Mouse (Mus musculus) midbrain, embryonic 15.5 days (tissue): ENCODE data around the gene Pzp. TPM values are rescaled to one million over a fixed set of nuclear protein-coding genes. Genes with fewer than 3 reads are reported as not detected.

ENCODE experiments used
- ATAC-seq: fragments of 200-750 bp; cut with Nextera tagmentation; replicated peaks from 2 replicates; pipeline ENCODE4 v1.8.0; 2017; ENCODE audit warnings: moderate TSS enrichment
- H3K27ac ChIP-seq: fragments of 300-500 bp; sonication (generic); 2 replicates; pipeline ENCODE4 v1.5.1; 2015; ENCODE audit warnings: mild to moderate bottlenecking, inconsistent platforms
- H3K27me3 ChIP-seq: fragments of 300-500 bp; sonication (generic); replicated peaks from 2 replicates; pipeline ENCODE4 v1.6.1; 2015; ENCODE audit warnings: inconsistent platforms
- H3K36me3 ChIP-seq: fragments of 300-500 bp; sonication (generic); replicated peaks from 2 replicates; pipeline ENCODE4 v1.6.1; 2015; ENCODE audit warnings: inconsistent platforms
- H3K4me1 ChIP-seq: fragments of 300-500 bp; sonication (generic); 2 replicates; pipeline ENCODE4 v1.6.1; 2015; ENCODE audit warnings: inconsistent platforms
- H3K4me2 ChIP-seq: fragments of 300-500 bp; sonication (generic); 2 replicates; pipeline ENCODE4 v1.6.1; 2015; ENCODE audit warnings: inconsistent platforms, mild to moderate bottlenecking, moderate library complexity
- H3K4me3 ChIP-seq: fragments of 300-500 bp; sonication (generic); 2 replicates; pipeline ENCODE4 v1.5.1; 2015; ENCODE audit warnings: mild to moderate bottlenecking, inconsistent platforms
- H3K9ac ChIP-seq: fragments of 300-500 bp; sonication (generic); 2 replicates; pipeline ENCODE4 v1.6.1; 2015; ENCODE audit warnings: mild to moderate bottlenecking, inconsistent platforms
- H3K9me3 ChIP-seq: fragments of 300-500 bp; sonication (generic); 2 replicates; pipeline ENCODE4 v1.6.1; 2016; ENCODE audit warnings: inconsistent platforms
- WGBS: fragments of 180-500 bp; shearing (Covaris S2); methylation state at CpG from one replicate; pipeline ENCODE4 v1.1.7; 2015; ENCODE audit warnings: mixed read lengths; 5-methylcytosine and 5-hydroxymethylcytosine counted together
- polyA plus RNA-seq: library from polyadenylated mRNA; unstranded; fragments of >200 nt; fragmentation: Nextera tagmentation; extraction: Ambion mirVana; gene quantifications from 2 replicates; pipeline ENCODE4 v1.2.1, GENCODE M21; 2015

Pzp gene
- polyA plus RNA-seq, 1 experiment from 2014 or later, result not detected

DNA sequence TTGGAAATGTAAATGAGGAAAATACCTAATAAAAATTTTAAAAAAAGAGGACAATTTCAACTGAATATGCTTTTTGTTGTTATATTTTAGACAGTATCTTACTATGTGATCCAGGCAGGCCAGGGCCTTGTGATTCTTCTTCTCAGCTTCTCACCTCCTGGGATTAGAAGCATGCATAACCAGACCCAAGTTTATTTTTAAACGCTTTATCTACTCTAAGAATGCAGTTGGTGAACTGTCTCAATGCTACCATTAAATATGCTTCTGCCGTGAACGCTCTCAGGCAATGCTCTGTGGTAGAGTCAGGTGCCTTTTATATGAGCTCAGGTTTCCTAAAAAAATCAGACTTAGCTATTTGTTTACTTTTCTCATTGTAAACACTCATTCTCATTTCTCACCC is 3.2 kb downstream of the Pzp start:
- Histone ChIP-seq H3K9me3 (no peaks in the 10 kb centered on the region), H3K27ac (no peak overlapping the region), H3K27me3 (no peaks in the 10 kb centered on the region), H3K9ac (no peak overlapping the region), H3K36me3 (no peaks in the 10 kb centered on the region), H3K4me3 (no peak overlapping the region), H3K4me1 (no peaks in the 10 kb centered on the region), H3K4me2 (no peak overlapping the region)
- 91% methylated on average over 3 of the region's 3 CpGs for WGBS
- no peak for ATAC-seq

DNA sequence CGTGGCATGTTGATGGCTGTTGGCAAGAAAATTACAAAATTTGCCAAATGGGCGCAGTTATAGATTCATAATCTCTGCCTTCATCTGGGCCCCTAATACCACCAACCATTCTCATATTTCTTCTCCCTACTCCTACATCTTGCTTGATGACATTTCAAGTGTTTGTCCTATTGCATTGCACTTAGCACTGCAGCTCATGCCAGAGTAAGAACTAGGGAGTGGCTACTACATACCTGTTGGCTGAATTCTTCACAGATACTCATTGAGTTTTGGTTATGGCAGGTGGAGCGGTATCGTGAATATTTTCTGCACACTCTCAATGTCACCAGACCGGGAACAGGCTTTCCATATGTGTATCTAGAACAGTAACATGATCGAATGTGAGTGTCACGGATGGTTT is 7.4 kb downstream of the Pzp start:
- no peak overlapping the region for H3K4me3 ChIP-seq
- no peaks in the 10 kb centered on the region for H3K36me3 ChIP-seq
- no peak overlapping the region for H3K4me2 ChIP-seq
- no peak for ATAC-seq
- WGBS, result 91% methylated on average over 7 of the region's 7 CpGs
- H3K9me3 ChIP-seq, result no peaks in the 10 kb centered on the region
- no peak overlapping the region for H3K9ac ChIP-seq
- H3K4me1 ChIP-seq, result no peaks in the 10 kb centered on the region
- H3K27me3 ChIP-seq, result no peaks in the 10 kb centered on the region
- no peak overlapping the region for H3K27ac ChIP-seq

DNA sequence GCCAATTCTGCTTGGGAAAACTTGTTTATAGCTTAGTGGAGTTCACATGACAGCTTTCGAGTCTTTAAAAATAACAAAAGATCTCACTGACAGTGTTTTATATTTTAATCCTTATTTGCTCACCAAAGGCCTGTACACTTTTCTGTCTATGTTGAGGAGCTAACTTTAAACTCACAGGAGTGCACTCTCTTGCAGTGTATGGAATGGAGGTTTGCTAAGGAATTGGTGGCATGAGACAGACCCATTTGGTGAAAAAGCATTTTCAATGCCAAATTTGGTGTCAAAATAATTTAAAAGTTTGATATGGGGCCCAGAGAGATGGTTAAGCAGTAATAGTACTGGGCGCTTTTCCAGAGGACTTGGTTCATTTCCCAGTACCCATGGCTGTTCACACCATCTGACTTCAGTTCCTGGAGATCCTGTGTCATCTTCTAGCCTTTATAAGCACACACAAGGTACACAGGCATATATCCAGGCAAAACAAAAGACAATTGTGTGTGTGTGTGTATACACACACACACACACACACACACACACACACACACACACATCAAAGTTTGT is 20.8 kb downstream of the Pzp start:
- H3K4me1 ChIP-seq, result no peaks in the 10 kb centered on the region
- H3K4me3 ChIP-seq, result no peak overlapping the region
- H3K9me3 ChIP-seq, result no peaks in the 10 kb centered on the region
- H3K4me2 ChIP-seq, result no peak overlapping the region
- ATAC-seq, result no peak
- H3K27ac ChIP-seq, result no peak overlapping the region
- no peaks in the 10 kb centered on the region for H3K36me3 ChIP-seq
- no peak overlapping the region for H3K9ac ChIP-seq
- no peaks in the 10 kb centered on the region for H3K27me3 ChIP-seq
- 84% methylated on average over 2 of the region's 2 CpGs for WGBS

DNA sequence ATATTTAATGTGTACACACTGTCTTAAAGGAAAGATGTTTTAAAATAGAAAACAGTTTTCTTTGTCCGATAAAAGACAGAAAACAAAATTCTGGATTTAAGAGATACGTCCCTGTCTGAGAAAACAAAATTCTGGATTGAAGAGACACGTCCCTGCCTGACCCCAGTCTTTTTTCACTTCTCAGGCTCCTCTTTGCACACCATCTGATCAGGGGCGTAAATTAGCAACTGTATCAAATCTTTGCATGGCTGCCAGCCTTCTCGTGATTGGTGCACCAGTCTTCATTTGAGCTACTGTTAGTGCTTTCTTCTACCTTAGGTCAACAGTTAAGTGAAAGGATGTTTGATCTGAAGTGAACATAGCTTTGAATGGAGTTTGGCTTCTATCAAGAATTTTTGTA is 21.8 kb downstream of the Pzp start:
- H3K4me2 ChIP-seq, result no peak overlapping the region
- H3K27ac ChIP-seq, result no peak overlapping the region
- H3K36me3 ChIP-seq, result no peaks in the 10 kb centered on the region
- no peaks in the 10 kb centered on the region for H3K27me3 ChIP-seq
- H3K9ac ChIP-seq, result no peak overlapping the region
- no peak overlapping the region for H3K4me3 ChIP-seq
- WGBS, result 78% methylated on average over 5 of the region's 5 CpGs
- ATAC-seq, result no peak
- H3K4me1 ChIP-seq, result no peaks in the 10 kb centered on the region
- H3K9me3 ChIP-seq, result no peaks in the 10 kb centered on the region

DNA sequence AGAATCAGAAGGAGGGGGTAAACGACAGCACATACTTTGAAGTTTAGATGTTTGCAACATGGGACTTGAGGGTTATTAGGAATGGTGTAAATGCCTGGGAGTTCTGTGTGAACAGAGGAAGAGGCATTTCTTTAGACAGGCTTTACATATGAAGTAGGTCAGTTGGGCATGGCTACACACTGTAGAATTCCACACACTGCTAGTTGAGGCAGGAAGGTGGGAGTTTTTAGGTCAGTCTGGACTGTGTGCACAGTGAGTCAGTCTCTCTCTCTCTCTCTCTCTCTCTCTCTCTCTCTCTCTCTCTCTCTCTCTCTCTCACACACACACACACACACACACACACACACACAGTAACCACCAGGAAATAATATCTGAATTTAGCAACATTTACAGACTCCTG is 31.2 kb downstream of the Pzp start:
- H3K27ac ChIP-seq, result no peak overlapping the region
- H3K9ac ChIP-seq, result no peak overlapping the region
- no peak overlapping the region for H3K4me2 ChIP-seq
- ATAC-seq, result no peak
- no peak overlapping the region for H3K4me3 ChIP-seq
- H3K4me1 ChIP-seq, result no peaks in the 10 kb centered on the region
- H3K36me3 ChIP-seq, result no peaks in the 10 kb centered on the region
- WGBS, result 87% methylated on average over 1 of the region's 1 CpGs
- H3K27me3 ChIP-seq, result no peaks in the 10 kb centered on the region
- no peaks in the 10 kb centered on the region for H3K9me3 ChIP-seq

DNA sequence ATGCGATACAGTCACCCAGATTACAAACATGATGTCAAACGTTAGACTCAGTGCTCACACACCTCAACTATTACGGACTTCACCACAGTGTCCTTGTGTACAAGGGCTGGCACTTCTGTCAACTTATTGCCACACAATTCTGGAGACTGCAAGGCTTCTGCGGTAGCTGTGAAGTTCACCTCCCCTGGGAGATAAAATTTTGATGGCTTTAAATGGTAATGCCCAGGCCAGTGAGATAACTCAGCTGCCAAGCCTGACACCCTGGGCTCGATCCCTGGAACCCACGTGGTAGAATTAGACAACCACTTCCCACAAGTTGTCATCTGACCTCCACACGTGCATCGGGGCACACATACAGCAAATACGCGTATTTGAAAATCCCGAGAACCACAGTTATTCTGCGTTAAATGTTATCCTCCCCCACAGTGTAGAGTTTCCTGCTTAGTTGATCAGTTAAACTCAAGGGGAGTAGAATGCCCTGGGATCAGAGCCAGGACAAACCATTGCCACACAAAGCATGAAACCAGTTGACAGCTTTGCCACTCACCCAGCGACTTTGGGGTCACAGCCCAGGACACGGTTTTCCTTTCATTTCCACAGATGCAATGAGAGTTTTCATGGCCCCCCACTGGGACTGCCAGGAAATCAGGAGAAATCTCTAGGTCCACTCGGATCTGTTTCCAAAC is 31.7 kb downstream of the Pzp start:
- WGBS, result 74% methylated on average over 15 of the region's 15 CpGs
- no peak for ATAC-seq
- no peaks in the 10 kb centered on the region for H3K9me3 ChIP-seq
- no peak overlapping the region for H3K27ac ChIP-seq
- H3K27me3 ChIP-seq, result no peaks in the 10 kb centered on the region
- H3K4me1 ChIP-seq, result no peaks in the 10 kb centered on the region
- no peaks in the 10 kb centered on the region for H3K36me3 ChIP-seq
- no peak overlapping the region for H3K4me2 ChIP-seq
- H3K9ac ChIP-seq, result no peak overlapping the region
- H3K4me3 ChIP-seq, result no peak overlapping the region

DNA sequence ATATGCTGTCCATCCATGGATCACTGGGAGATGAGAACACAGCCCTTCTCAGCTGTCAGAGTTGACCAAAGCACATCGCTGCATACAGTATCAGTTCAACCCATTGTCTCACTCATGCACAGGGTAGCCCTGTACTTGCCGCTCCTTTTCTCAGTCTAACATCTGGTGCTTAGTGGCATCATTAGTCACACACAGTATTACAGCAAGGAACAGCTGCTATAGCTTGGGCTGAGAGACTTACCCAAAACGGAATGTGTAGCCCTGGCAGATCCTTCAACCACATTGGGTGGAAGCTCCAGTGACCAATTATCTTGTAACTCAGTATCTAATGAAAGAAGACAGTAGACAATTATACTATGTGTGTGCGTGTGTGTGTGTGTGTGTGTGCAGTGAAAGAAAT is 34.6 kb downstream of the Pzp start:
- no peak overlapping the region for H3K9ac ChIP-seq
- no peak for ATAC-seq
- H3K27ac ChIP-seq, result no peak overlapping the region
- H3K4me3 ChIP-seq, result no peak overlapping the region
- WGBS, result 82% methylated on average over 4 of the region's 4 CpGs
- H3K4me1 ChIP-seq, result no peaks in the 10 kb centered on the region
- no peak overlapping the region for H3K4me2 ChIP-seq
- H3K36me3 ChIP-seq, result no peaks in the 10 kb centered on the region
- H3K27me3 ChIP-seq, result no peaks in the 10 kb centered on the region
- no peaks in the 10 kb centered on the region for H3K9me3 ChIP-seq

DNA sequence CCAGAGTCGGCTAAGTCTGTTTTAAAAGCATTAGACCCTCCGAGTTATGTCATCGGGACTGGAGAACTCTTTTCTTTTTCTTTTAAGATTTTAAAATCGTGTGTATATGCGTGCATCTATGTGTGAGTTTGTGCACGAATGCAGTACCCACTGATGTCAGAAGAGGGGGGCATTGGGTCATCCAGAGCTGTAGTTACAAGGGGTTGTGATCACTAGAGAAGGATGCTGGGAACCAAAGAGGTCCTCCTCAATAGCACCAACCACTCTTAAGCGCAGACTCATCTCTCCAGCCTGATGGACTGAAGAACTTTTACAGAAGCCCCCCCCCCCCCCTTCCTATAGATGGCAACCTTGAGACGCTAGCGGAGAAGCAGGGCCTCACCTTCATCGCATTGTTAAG is 36.4 kb downstream of the Pzp start:
- Histone ChIP-seq H3K36me3 (no peaks in the 10 kb centered on the region), H3K27ac (no peak overlapping the region), H3K4me2 (no peak overlapping the region), H3K9ac (no peak overlapping the region), H3K4me3 (no peak overlapping the region), H3K9me3 (no peaks in the 10 kb centered on the region), H3K27me3 (no peaks in the 10 kb centered on the region), H3K4me1 (no peaks in the 10 kb centered on the region)
- 96% methylated on average over 10 of the region's 10 CpGs for WGBS
- no peak for ATAC-seq

DNA sequence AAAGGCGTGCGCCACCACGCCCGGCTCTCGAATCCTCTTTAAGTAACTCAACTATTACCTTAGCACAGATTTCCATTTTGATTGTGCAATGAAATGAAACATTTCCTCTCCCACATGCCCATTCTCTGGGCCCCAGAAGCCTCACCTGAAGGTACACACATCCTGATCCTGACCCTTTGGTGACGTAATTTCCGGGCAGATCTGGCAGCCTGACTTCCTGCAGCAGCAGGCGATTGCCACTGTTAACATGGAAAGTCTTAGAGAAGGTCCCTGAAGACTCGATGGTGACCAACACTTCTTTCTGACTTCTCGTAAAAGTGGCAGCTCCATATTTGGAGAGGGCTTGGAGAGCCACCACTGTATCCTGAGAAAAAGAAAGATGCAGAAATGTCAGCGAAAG is 38.8 kb downstream of the Pzp start:
- Histone ChIP-seq H3K36me3 (no peaks in the 10 kb centered on the region), H3K4me1 (no peaks in the 10 kb centered on the region), H3K27ac (no peak overlapping the region), H3K9ac (no peak overlapping the region), H3K4me2 (no peak overlapping the region), H3K27me3 (no peaks in the 10 kb centered on the region), H3K4me3 (no peak overlapping the region), H3K9me3 (no peaks in the 10 kb centered on the region)
- ATAC-seq, result no peak
- 93% methylated on average over 11 of the region's 11 CpGs for WGBS

DNA sequence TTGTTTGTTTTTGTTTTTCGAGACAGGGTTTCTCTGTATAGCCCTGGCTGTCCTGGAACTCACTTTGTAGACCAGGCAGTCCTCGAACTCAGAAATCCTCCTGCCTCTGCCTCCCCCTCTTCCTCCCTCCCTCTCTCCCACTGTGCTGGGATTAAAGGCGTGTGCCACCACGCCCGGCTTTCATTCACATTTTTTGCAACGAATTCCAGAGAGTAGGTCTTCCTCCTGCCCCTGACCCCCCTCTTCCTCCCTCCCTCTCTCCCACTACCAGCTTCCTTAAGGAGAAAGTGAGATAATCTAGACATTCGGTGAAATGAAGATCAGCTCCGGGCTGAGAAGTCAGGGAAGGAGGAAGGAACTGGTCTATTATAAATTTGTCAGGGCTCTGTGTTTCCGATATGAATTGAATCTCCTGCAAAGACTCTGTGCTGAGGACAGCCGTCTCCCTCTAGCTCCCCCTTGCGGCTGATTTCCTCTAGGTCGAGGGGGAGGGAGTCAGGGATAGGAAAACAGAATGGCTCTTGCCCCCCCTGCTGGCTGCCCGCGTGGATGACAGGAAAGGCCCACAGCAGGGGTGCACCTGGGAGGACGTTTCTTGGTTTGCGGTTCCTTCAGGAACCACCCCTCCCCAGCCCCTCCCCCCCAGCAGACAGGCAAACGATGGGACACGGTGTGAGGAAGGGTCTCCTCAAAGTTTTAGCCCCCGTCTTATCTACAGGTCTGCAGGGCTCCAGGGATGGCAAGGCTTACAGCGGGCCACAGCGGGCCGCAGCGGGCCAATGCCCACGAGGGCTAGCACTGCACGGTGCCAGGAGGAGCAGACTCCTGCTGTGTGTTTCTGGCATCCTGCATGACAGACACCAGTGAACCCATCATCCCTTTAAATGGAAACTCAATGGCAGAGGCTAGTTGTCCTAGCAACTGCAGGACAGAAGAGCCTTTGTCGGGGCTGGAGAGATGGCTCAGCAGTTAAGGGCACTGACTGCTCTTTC is 46.8 kb downstream of the Pzp start:
- 20% methylated on average over 26 of the region's 26 CpGs for WGBS
- peak; percentile 93 for ATAC-seq
- Histone ChIP-seq H3K9me3 (no peaks in the 10 kb centered on the region), H3K9ac (no peak overlapping the region), H3K27me3 (no peaks in the 10 kb centered on the region), H3K36me3 (no peaks in the 10 kb centered on the region), H3K4me3 (0 out of 2 replicates have a peak overlapping the region, but pooled peaks have one; percentile 4), H3K4me2 (peak overlapping the region; percentile 36), H3K4me1 (no peaks in the 10 kb centered on the region; the same call in 1 of the 2 replicates), H3K27ac (no peak overlapping the region)

DNA sequence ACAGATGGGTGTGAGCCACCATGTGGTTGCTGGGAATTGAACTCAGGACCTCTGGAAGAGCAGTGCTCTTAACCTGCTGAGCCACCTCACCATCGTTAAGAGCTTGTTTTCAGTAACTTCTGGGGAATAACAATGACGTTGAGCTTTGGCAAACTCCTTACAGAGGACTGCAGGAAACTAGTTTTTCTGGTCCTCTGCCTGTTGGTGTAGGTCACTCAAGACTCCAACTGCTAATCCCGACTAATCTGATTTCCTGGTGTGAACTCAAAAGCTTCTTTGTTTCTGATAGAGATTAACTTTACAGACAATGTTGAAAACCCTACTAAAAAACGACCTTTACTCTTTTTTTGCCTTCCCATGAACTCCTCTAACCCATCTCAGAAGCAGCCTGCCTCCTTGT is 49.0 kb downstream of the Pzp start:
- 8% methylated on average over 4 of the region's 4 CpGs for WGBS
- Histone ChIP-seq H3K9me3 (no peaks in the 10 kb centered on the region), H3K4me3 (no peak overlapping the region), H3K36me3 (no peaks in the 10 kb centered on the region), H3K27ac (no peak overlapping the region), H3K27me3 (no peaks in the 10 kb centered on the region), H3K4me2 (no peak overlapping the region), H3K9ac (no peak overlapping the region), H3K4me1 (no peaks in the 10 kb centered on the region; the same call in 1 of the 2 replicates)
- ATAC-seq, result no peak

DNA sequence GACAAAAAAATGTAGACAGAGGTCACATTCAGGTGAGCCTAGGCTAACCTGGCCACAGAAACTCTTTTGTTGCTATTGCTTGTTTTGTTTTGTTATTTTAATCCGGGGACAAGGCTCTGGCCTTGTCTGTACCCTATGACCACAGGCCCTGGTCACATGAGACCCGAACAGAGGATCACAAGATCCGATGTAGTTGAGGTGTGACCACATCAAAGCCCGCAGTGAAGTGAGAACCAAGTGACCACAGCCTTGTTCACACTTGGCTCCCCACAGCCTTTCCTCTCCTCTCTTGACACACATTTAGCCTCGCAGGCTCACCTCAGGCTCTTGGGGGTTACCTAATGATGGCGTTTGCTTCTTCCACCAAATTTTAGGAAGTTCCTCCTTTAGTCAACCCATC is 52.4 kb downstream of the Pzp start:
- Histone ChIP-seq H3K9me3 (no peaks in the 10 kb centered on the region), H3K4me3 (no peak overlapping the region), H3K4me2 (no peak overlapping the region), H3K9ac (no peak overlapping the region), H3K36me3 (no peaks in the 10 kb centered on the region), H3K4me1 (no peaks in the 10 kb centered on the region), H3K27me3 (no peaks in the 10 kb centered on the region), H3K27ac (no peak overlapping the region)
- 94% methylated on average over 6 of the region's 6 CpGs for WGBS
- no peak for ATAC-seq
